Mouse (Mus musculus) adrenal gland, postnatal 10 days (tissue): Measurements from ENCODE around the gene Ctsf. TPM values are rescaled to one million over a fixed set of nuclear protein-coding genes. Genes with fewer than 3 reads are reported as not detected.
"Not testable (repeated sequence)": the region's sequence is repeated elsewhere in the genome, so short reads cannot be mapped to it uniquely, and the experiment has no call there.

Source experiments
- DNase-seq: peaks from one replicate; pipeline ENCODE4 v3.0.0; 2021; ENCODE audit warnings: mixed read lengths
- total RNA-seq, 2 experiments: library from RNA; stranded (reverse); gene quantifications; 2 replicates each; pipeline ENCODE4 v1.2.3; 2021

Ctsf gene
- total RNA-seq, 2 experiments from 2014 or later = 205 to 216 TPM

DNA sequence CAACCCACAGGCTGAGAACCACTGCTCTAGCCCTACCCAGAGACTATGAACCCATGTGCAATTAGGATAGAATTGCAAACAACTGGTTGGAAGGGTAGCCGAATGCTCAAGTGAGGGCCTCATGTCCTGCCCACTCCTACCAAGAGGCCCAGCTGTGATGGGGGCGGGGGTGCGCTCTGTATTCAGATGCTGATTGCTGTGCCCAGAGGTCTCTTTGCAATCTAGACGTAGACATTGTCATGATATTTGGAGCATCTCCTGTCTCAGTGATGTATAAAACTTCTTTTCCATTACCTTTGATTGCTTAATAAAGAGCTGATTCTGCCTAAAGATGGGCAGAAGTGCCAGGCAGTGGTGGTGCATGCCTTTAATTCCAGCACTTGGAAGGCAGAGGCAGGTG, 5.1 kb upstream of the Ctsf start:
- DNase-seq = no peak

DNA sequence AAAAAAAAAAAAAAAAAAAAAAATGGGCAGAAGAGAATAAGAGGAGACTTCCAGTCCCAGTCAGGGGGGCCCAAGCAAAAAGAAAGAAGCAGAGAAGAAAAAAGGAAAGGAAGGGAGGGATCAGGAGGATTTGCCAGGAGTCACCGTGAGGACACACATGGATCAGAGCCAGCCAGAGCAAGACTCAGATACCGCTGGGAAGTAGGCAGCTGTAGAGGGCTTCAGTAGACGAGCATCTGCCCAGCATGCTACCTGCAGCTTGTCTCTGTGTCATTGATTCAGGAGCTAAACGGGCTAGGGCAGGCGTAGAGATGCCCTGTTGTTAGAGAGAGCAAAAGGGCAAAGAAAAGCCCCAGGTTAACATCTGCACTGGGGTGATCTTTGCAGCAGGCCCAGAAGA, 4.6 kb upstream of the Ctsf start:
- no peak for DNase-seq

DNA sequence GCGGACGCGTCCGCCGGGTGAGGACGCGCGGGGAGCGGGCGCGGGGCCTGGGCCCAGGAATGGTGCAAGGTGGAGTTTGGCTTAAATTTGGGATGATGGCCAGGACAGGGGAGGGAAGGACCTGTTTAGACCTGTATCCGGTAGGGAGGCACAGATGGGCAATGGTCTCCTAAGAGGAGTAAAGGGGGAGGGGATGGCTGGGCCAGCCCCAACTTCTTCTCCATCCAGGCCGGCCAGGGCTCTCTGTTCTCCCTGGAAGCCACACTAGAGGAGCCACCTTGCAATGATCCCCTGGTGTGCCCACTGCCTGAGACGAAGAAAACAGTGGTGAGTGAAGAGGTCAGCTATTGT, 515 bp downstream of the Ctsf start:
- DNase-seq = no peak

DNA sequence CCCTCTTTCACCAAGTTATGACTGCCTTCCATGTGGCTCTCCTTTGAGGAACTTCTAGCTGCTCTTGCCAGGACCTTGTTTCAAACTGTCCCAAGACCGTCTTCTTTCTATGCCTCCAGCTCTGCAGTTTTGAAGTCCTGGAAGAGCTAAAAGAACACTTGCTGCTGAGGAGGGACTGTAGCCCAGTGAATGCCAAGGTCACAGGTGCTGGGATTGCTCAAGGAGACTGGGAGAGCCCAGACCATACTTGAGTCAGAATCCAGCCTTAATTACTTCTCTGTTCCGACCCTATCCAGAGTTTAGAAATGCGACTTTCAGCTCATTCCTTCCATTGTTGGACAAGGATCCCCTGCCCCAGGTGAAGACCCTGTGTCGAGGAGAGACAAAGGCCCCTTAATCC, 1.0 kb downstream of the Ctsf start:
- peak; percentile 53 for DNase-seq

DNA sequence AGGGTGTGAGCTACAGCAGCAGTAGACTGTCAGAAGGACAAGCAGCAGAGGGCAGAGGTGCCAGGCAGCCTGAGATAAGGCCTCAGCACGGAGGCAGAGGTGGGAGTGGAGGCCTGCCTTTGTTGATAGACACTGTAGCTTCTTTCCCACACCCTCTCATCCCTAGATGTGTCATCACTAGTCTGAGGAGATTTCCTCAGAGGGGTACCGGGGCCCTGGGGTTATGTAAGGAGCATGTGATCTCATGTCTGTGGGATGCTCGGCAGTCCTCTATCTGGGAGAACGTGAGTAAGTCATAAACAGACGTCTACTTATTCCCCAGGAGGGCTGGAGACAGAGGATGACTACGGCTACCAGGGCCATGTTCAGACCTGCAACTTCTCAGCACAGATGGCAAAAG, 4.2 kb downstream of the Ctsf start:
- DNase-seq = no peak

DNA sequence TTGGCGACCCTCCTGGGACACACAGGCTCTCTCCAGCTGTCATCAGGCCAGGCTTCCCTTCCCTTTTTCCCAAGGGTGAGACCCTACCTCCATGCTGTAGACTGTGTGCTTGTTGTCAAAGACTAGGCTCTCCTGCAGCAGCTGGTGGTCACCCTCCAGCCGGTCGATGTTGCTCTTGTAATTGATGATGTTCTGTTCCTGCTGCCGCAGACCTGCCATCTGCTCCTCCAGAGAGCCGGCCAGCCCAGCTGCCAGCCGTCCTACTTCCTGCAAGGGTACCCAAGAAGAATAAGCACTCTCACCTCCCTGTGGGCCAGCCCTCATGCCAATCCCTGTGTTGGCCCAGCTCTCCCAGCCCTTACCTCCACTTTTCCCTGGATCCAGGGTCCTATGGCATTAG, 8.1 kb downstream of the Ctsf start:
- no peak for DNase-seq

DNA sequence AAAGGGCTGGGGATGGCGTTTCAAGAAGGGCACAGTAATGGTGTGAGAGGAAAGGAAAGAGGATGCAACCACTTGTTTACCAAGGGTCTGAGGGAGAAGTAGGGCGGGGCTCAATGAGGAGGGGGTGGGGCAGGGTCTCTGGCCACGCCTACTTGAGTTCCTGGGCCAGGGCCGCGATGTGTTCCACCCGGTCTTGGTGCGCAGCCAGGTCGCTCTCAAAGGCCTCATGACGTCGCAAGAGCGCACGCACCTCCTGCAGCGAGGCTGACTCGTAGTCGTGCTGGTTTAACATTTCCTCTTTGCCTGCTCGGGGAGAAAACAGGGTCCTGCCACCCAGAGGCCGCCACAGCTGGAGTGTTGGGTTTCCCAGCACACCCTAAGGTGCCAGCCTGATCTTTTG, 10.2 kb downstream of the Ctsf start:
- peak; percentile 56 for DNase-seq

DNA sequence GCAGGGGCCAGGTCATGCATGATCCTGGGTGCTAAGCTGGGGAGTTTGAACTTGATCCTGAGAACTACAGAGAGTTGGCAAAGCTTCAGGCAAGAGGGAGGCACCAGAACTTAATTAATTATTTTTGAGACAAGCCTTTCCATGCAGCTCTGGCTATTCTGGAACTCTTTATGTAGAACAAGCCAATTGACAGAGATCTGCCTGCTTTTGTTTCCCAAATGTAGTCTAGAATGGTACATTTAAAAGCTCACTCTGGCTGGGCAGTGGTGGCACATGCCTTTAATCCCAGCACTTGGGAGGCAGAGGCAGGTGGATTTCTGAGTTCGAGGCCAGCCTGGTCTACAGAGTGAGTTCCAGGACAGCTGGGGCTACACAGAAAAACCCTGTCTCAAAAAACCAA, 19.7 kb downstream of the Ctsf start:
- DNase-seq = not testable (repeated sequence)

DNA sequence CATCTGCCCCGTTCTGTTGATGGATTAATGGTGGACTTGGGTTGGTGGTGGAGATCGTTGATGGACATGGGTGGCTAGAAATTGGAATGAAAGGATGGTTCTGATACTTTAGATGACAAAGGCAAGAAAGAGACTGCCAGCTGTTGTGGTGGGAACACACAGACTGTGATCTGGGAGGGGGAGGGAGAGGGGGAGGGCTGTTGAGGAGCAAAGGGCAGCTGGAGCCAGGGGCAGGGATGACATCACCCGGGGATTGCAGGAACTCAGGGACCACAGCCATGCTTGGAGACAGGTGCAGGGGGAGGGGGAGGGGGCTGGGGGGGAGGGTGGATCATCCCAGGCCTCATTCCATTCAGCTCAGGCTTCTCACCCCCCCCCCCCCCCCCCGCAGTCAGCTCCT, 21.3 kb downstream of the Ctsf start:
- DNase-seq = no peak

DNA sequence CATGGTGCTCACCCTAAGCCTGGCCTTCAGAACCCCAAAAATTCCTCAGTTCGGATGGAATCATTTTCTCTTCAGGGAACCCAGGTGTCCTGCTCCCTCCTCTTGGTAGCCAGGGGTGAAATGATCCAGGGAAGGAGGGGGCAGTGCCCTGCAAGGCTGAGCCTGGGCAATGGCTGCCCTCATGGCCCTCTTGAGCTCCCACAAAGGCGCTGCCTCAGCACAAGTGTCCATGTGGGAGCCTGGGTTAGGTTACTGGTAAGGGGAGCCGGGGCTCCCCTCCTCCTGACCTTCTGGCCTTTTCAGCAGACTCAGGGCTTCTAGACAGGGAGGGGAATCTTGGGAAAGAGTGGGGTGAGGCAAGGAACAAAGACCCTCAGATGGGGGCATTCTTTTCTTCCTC, 21.8 kb downstream of the Ctsf start:
- DNase-seq = no peak

DNA sequence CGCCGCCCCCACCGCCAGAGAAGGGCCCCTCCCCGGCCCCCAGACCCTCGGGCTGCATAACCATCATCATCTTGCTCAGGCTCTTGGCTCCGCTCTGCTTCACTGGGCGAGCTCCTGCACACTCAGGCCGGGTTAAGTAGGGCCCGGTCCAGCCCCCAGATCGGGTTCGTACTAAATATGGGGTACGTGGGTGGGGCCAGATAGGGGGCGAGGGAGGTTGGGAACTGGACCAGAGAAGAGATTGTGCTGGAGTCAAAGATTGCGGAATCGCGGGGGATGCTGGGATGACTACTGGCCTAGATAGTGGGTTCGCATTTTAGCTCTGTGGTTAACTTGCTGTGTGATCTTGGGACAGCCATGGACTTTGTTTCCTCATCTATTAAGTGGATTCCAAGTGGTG, 22.9 kb downstream of the Ctsf start, which contains the start of gene Actn3:
Gene Actn3, minus strand, starts transcription at position 125 of the 400 bp plus-strand sequence.
- no peak for DNase-seq

DNA sequence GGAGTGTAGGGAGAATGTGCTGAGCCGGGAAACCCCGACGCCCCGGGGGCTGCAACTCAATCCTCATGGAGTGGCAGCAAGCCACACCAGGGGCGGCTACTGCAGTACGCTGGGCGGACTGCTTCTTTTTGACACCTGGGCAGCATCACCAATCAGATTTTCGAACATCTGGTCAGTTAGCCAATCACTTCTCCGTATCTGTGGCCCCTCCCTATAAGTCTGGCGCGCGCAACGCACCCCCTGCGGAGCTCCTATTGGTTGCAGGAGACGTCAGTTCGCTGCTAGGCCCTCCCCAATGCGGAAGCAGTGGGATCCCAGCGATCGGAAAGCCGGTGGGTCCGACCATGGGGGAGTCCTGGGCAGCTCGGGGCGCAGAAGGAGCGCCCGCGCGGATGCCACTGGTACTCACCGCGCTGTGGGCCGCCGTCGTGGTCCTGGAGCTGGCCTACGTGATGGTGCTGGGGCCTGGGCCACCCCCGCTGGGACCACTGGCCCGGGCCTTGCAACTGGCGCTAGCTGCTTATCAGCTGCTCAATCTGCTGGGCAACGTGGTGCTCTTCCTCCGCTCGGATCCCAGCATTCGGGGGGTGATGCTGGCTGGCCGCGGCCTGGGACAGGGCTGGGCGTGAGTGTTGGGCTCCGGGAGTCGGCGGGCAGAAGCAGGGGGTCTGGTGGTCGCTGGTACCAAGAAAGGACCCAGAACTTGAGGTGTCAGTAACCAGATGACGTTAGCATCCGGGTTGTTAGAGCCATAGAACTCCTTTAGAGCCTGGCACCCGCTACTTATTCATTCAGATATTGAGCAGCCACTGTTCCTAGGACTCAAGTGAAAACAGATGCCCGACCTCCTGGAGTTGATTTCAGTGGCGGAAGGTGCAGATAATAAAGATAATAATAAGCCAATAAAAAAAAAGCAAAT, 23.7 kb downstream of the Ctsf start, which contains the start of gene Zdhhc24:
Gene Zdhhc24, plus strand, starts transcription at position 264 of the 919 bp plus-strand sequence.
- peak; percentile 98 for DNase-seq

DNA sequence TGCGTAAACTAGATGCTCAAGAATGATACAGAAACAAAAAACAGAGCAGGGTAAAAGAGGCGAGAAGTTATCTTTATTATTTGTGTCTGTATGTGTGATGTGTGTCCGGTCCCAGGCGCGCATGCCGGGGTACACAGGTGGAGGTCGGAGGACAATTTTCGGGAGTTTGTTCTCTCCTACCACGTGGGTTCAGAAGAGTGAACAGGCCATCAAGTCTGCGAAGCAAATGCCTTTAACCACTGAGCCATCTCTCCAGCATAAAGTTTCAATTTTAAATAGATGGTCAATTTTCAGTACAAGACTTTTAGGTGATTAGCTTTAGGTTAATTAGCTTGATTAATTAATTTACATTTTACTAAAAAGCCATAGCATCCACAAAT, 24.4 kb downstream of the Ctsf start:
- no peak for DNase-seq

DNA sequence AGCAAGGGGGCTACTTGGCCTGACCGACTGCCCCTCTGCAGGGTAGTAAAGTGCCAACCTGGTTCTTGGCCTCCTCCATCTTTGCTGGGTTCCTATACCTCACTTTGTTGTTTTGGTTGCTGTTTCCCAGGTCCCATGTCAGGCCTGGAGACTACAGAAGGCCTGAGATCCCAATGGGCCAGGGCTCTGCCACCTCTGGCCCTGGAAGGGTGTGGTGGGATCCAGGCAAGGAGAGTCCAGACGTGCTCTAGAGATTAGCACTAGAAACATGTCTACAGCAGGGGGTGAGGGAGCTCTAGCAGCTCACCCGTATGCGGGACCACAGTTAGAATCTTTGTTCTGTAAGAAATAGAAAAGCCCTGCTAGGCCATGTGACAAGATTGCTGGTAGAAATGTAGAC, 29.0 kb downstream of the Ctsf start:
- no peak for DNase-seq

DNA sequence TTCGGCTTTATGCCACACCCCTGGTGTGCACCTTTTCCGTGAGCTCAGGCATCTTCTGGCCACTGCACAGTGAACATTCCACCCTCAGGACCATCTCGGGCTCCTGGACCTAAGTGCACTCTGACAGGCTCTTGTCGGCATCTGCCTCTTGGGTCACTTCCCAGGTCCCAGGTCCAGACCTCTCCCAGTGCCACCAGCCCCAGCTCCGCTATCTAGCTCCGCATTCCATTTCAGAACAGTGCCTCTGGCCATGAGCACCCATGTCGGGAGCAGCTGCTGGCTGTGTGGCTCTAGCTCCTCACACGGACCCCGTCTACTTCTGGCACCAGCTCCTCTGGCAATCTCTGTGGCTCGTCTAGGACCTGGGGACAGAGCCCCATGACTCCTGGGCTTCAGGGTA, 34.9 kb downstream of the Ctsf start:
- DNase-seq = no peak

DNA sequence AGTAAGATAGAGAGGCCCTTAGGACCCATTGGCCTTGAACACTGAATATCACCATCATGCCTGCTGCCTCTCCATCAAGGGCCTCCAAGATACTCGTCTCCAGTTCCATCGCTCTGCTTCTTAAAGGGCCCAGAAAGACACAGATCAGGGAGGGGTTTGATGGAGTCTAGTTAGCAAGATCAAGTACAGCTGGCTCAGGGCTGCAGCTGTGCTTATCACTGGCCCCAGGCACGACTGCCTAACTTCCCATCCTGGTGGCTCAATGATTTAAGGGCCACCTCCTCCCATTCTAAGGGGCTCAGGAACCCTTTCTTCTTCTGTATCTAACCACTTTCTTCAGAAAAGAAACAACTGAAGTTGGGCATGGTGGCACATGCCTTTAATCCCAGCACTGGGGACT, 36.9 kb downstream of the Ctsf start:
- DNase-seq = no peak

DNA sequence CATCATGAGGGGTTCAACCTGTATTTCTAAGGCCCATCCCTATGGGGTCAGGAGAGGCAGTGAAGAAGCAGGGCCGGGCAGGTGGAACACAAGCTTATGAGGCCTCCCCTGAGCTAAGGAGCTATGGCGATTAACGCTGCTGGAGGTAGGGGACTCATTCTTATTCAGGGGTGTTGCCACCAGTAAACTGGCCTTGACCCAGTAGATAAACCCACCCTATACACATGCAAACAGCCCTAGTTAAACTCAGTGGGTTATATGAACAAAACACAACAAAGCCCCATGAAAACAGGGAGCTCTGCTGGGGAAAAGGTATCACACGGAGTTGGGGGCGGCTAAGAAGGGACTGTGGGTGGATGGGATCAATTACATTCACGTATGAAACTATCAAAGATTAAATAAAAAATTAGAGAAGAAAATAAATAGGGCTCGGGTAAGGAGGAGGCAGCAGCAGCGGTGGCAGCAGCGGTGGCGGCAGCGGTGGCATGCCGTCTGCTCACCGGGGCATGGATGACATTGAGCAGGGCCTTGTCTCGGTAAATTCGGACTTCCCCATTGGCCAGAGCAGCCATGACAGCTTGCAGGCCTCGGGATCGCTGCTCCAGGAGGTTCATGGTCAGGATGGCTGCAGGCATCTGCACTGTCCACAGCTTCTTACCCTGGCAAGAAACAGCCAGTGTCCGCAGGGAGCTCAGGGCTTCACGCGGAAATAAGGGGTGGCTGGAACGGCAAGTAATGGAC, 42.0 kb downstream of the Ctsf start:
- no peak for DNase-seq

DNA sequence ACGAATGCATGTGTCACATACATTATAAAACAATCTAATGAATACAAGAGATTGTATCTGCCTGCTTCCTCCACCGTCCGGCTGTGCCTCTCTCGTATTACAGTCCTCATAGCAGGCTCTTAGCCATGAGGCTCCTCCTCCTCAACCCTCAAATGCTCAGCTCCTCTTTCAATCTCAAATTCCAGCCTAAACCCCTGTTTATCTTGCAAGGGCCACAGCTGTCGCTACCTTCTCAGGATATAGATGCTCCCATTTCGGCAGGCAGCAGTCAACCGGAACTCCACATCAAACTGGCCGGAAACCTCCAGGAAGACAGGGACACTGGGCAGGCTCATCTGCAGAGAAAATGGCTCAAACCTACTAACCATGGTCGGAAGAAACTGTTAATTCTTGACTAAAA, 44.0 kb downstream of the Ctsf start:
- DNase-seq = no peak

DNA sequence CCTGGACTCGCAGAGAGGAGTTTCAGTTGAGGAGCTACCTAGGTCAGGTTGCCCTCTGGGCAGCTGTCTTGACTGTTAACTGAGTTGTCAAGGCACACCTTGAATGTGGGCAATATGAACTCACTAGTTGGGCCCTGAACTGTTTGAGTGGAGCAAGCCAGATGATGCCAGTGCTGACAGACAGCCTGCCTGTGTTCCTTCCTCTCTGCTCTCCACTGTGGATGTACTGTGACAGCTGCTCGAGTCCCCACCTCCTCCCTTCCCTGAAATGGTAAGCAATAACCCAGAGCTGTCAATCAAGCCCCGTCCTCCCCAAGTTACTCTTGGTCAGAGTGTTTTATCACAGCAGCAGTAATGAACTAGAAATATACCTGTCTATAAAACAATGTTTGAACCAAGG, 45.0 kb downstream of the Ctsf start:
- no peak for DNase-seq

DNA sequence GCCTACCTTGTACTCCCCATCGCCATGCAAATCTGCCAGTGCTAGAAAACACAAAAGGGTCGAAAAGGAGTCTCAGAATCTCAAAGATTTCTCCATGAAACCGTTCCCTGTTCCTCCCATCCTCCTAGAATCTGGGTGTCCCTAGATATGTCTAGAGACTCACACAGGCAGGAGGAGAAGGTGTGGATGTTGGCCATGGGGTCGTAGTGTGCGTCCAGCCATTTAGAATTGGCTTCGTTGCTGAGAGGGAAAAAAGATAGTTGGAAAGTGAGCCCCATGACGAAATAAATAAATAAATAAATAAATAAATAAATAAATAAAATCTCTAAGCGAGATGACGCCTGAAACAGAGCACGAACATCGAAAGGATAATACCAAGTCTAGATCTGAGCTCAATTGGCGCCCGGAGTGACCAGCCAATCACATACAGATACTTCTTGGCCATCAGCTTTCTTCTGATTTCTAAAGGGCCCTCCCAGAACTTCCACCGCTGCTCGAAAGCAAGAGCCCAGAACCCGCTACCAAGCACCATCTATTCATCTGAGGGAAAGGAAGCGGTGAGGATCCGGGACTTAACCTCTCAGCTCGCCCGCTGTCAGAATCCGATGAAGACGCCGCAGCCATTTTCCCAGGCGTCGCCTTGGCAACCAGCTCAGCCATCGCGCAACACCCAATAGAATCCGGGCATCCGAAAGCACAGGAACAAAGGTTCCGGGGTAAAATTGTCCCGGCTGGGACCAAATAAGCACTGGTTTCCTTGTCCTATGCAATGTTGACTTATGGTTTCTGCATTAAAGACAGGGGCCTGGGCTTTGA, 51.3 kb downstream of the Ctsf start, which contains the start of gene Bbs1:
Gene Bbs1, minus strand, starts transcription at position 650 of the 816 bp plus-strand sequence.
- peak; percentile 88 for DNase-seq

DNA sequence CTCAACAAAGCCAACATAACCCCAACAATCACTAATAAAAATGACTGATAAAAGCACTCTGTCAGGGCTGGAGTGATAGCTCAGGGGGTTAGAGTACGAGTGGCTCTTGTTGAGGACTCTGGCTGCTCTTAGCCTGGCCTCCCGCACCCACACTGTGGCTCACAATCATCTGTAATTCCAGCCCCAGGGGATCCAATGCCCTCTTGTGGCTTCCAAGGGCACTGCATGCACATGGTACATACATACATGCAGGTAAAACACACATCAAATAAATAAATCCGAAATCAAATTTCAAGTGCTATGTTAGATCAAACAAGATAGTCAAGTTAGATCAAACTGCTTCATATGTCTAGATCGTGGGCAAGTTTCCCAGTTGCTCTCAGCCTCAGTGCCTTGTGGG, 53.2 kb downstream of the Ctsf start:
- DNase-seq = peak; percentile 45

DNA sequence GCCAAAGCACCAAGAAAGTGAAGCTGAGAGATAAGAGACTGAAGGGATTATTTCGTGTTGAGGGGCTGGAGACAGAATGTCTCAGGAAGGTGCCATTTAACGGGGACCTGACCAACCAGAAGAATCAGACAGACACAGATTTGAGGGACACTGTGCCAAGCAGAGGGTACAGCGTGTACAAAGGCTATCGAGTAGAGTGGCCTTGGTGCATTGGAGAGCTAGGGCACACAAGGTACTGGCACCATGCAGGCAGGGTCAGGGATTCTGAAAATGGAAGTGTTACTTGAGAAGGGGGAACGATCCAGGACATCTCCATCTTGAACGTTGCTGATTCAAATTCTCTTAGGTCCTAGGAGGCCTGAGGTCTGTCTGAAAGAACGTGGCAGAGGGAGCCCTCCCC, 54.4 kb downstream of the Ctsf start:
- DNase-seq = no peak
